Mouse (Mus musculus) CH12.LX (cell line): ENCODE measurements at regions not wholly inside any gene's neighbourhood (a gene's known extent, or its start where the extent isn't known, plus 50 kb on each side); places are given as distances from the start of the nearest gene placed in this dataset.

ENCODE experiments used
- DNase-seq: peaks from one replicate; pipeline ENCODE4 v3.0.0-alpha.2; 2013; ENCODE audit errors: extremely low read depth
- H3K27ac ChIP-seq: 2 replicates; pipeline ENCODE4 v1.5.1; 2012; ENCODE audit warnings: low read depth, mild to moderate bottlenecking, control low read depth, moderate library complexity; ENCODE audit not compliant: insufficient read depth
- H3K27me3 ChIP-seq: replicated peaks from 2 replicates; pipeline ENCODE3; 2012; ENCODE audit warnings: inconsistent platforms
- H3K36me3 ChIP-seq, 2 experiments: replicated peaks in 1 of 2; 2 replicates each; pipeline versions ENCODE3 to v1.6.1; 2012; ENCODE audit warnings: inconsistent platforms in 1 of 2, low read length in 1 of 2, mild to moderate bottlenecking in 1 of 2, mixed read lengths in 1 of 2, moderate library complexity in 1 of 2; ENCODE audit not compliant: control insufficient read depth in 1 of 2, insufficient read depth in 1 of 2
- H3K4me1 ChIP-seq, 2 experiments: 2 replicates each; pipeline ENCODE4 v1.6.1; 2012; ENCODE audit warnings: inconsistent platforms in 1 of 2, moderate library complexity in 1 of 2; ENCODE audit not compliant: insufficient read depth in 2 of 2, control insufficient read depth in 1 of 2
- H3K4me2 ChIP-seq: 2 replicates; pipeline ENCODE4 v1.6.1; 2012; ENCODE audit warnings: low read depth, mild to moderate bottlenecking, control low read depth; ENCODE audit not compliant: poor library complexity, insufficient read depth, severe bottlenecking
- H3K4me3 ChIP-seq, 3 experiments: fragments of 150-350 bp in 1 of 3; sonication (generic) in 1 of 3; replicated peaks in 1 of 3; 2 replicates each; pipeline versions ENCODE3 to v1.5.1; 2011 to 2012; ENCODE audit warnings: low read depth in 2 of 3, low read length in 2 of 3, mild to moderate bottlenecking in 2 of 3, moderate library complexity in 2 of 3, control low read depth in 1 of 3, improper control_type of control experiment in 1 of 3, inconsistent platforms in 1 of 3, mixed read lengths in 1 of 3; ENCODE audit not compliant: poor library complexity in 1 of 3
- H3K79me2 ChIP-seq: replicated peaks from 2 replicates; pipeline ENCODE4 v1.6.1; 2012; ENCODE audit warnings: mild to moderate bottlenecking, moderate library complexity; ENCODE audit not compliant: control insufficient read depth, poor library complexity, insufficient read depth, severe bottlenecking; ENCODE audit errors: extremely low read depth
- H3K9ac ChIP-seq: 2 replicates; pipeline ENCODE4 v1.6.1; 2012; ENCODE audit warnings: low read depth, mild to moderate bottlenecking, control low read depth, moderate library complexity; ENCODE audit not compliant: insufficient read depth
- H3K9me3 ChIP-seq: replicated peaks from 2 replicates; pipeline ENCODE3; 2012; ENCODE audit warnings: low read length, inconsistent platforms, mixed read lengths
- CHD1 ChIP-seq: IDR thresholded peaks from 2 replicates; pipeline ENCODE4 v1.6.1; 2012; ENCODE audit warnings: low read depth, low read length, improper control_type of control experiment, inconsistent platforms
- CTCF ChIP-seq, 2 experiments: IDR thresholded peaks in 1 of 2; conservative IDR thresholded peaks in 1 of 2; 2 replicates each; pipeline ENCODE4 v1.5.1; 2011 to 2012; ENCODE audit warnings: low read depth in 2 of 2, low read length in 2 of 2, improper control_type of control experiment in 1 of 2, inconsistent platforms in 1 of 2, mild to moderate bottlenecking in 1 of 2, moderate library complexity in 1 of 2
- E2F4 ChIP-seq: IDR thresholded peaks from 2 replicates; pipeline ENCODE4 v1.6.1; 2011; ENCODE audit warnings: low read depth, low read length, improper control_type of control experiment; ENCODE audit not compliant: insufficient replicate concordance
- EP300 ChIP-seq: IDR thresholded peaks from 2 replicates; pipeline ENCODE4 v1.6.1; 2011; ENCODE audit warnings: low read length, improper control_type of control experiment
- ETS1 ChIP-seq: conservative IDR thresholded peaks from 2 replicates; pipeline ENCODE4 v1.6.1; 2012; ENCODE audit warnings: low read depth, mild to moderate bottlenecking, inconsistent platforms, low read length, improper control_type of control experiment, moderate library complexity
- GABPA ChIP-seq: IDR thresholded peaks from 2 replicates; pipeline ENCODE4 v1.6.1; 2012; ENCODE audit warnings: low read depth, low read length, improper control_type of control experiment, inconsistent platforms; ENCODE audit not compliant: insufficient replicate concordance
- HCFC1 ChIP-seq: IDR thresholded peaks from 2 replicates; pipeline ENCODE4 v1.6.1; 2012; ENCODE audit warnings: low read depth, mild to moderate bottlenecking, inconsistent platforms, low read length, improper control_type of control experiment
- IRF4 ChIP-seq: IDR thresholded peaks from 2 replicates; pipeline ENCODE4 v1.6.1; 2014; ENCODE audit warnings: low read depth, mild to moderate bottlenecking, inconsistent platforms, low read length, improper control_type of control experiment
- JUN ChIP-seq: IDR thresholded peaks from 2 replicates; pipeline ENCODE4 v1.6.1; 2011; ENCODE audit warnings: low read depth, mild to moderate bottlenecking, low read length, improper control_type of control experiment, moderate library complexity; ENCODE audit not compliant: insufficient read depth
- JUND ChIP-seq: conservative IDR thresholded peaks from 2 replicates; pipeline ENCODE4 v1.6.1; 2011; ENCODE audit warnings: low read depth, low read length, improper control_type of control experiment
- MAFK ChIP-seq: IDR thresholded peaks from 2 replicates; pipeline ENCODE4 v1.6.1; 2011; ENCODE audit warnings: low read length, improper control_type of control experiment; ENCODE audit not compliant: insufficient replicate concordance
- MAX ChIP-seq: IDR thresholded peaks from 2 replicates; pipeline ENCODE4 v1.6.1; 2011; ENCODE audit warnings: low read length, improper control_type of control experiment
- MEF2A ChIP-seq: IDR thresholded peaks from 2 replicates; pipeline ENCODE4 v1.6.1; 2014; ENCODE audit warnings: low read depth, mild to moderate bottlenecking, inconsistent platforms, low read length, improper control_type of control experiment, borderline replicate concordance
- MYC ChIP-seq: IDR thresholded peaks from 2 replicates; pipeline ENCODE4 v1.6.1; 2011; ENCODE audit warnings: low read depth, mild to moderate bottlenecking, improper control_type of control experiment, low read length
- NELFE ChIP-seq: IDR thresholded peaks from 2 replicates; pipeline ENCODE4 v1.6.1; 2011; ENCODE audit warnings: low read depth, low read length, improper control_type of control experiment
- NRF1 ChIP-seq: IDR thresholded peaks from 2 replicates; pipeline ENCODE4 v1.6.1; 2014; ENCODE audit warnings: low read depth, mild to moderate bottlenecking, inconsistent platforms, low read length, improper control_type of control experiment, moderate library complexity
- PAX5 ChIP-seq: IDR thresholded peaks from 2 replicates; pipeline ENCODE4 v1.6.1; 2012; ENCODE audit warnings: low read length, inconsistent platforms, mixed read lengths
- POLR2A ChIP-seq: IDR thresholded peaks from 2 replicates; pipeline ENCODE4 v1.6.1; 2011; ENCODE audit warnings: low read depth, mild to moderate bottlenecking, improper control_type of control experiment, low read length
- POLR2AphosphoS2 ChIP-seq: IDR thresholded peaks from 2 replicates; pipeline ENCODE4 v1.6.1; 2011; ENCODE audit warnings: low read depth, low read length, improper control_type of control experiment
- RAD21 ChIP-seq: IDR thresholded peaks from 2 replicates; pipeline ENCODE4 v1.6.1; 2011; ENCODE audit warnings: low read depth, mild to moderate bottlenecking, low read length, improper control_type of control experiment, moderate library complexity
- RCOR1 ChIP-seq: conservative IDR thresholded peaks from 2 replicates; pipeline ENCODE4 v1.6.1; 2012; ENCODE audit warnings: low read depth, mild to moderate bottlenecking, inconsistent platforms, low read length, improper control_type of control experiment
- SIN3A ChIP-seq: IDR thresholded peaks from 2 replicates; pipeline ENCODE4 v1.6.1; 2012; ENCODE audit warnings: low read length, improper control_type of control experiment, inconsistent platforms
- TBP ChIP-seq: conservative IDR thresholded peaks from 2 replicates; pipeline ENCODE4 v1.6.1; 2011; ENCODE audit warnings: low read depth, low read length, improper control_type of control experiment
- TCF12 ChIP-seq: IDR thresholded peaks from 2 replicates; pipeline ENCODE4 v1.6.1; 2014; ENCODE audit warnings: low read depth, mild to moderate bottlenecking, inconsistent platforms, low read length, improper control_type of control experiment
- UBTF ChIP-seq: IDR thresholded peaks from 2 replicates; pipeline ENCODE4 v1.6.1; 2012; ENCODE audit warnings: low read depth, mild to moderate bottlenecking, inconsistent platforms, low read length, improper control_type of control experiment, moderate library complexity
- USF1 ChIP-seq: IDR thresholded peaks from 2 replicates; pipeline ENCODE4 v1.6.1; 2014; ENCODE audit warnings: low read depth, mild to moderate bottlenecking, inconsistent platforms, low read length, improper control_type of control experiment
- USF2 ChIP-seq: conservative IDR thresholded peaks from 2 replicates; pipeline ENCODE4 v1.6.1; 2011; ENCODE audit warnings: low read depth, low read length, improper control_type of control experiment
- ZC3H11A ChIP-seq: IDR thresholded peaks from 2 replicates; pipeline ENCODE4 v1.6.1; 2012; ENCODE audit warnings: low read depth, mild to moderate bottlenecking, inconsistent platforms, low read length, improper control_type of control experiment
- ZKSCAN1 ChIP-seq: IDR thresholded peaks from 2 replicates; pipeline ENCODE4 v1.6.1; 2012; ENCODE audit warnings: low read depth, inconsistent platforms, low read length, improper control_type of control experiment, borderline replicate concordance
- ZNF384 ChIP-seq: IDR thresholded peaks from 2 replicates; pipeline ENCODE4 v1.6.1; 2012; ENCODE audit warnings: low read depth, low read length, improper control_type of control experiment, inconsistent platforms
- dilution Hi-C: fragments of 300-500 bp; cut with MboI; formaldehyde crosslinking; loops from 2 replicates; pipeline ENCODE4 v1.14.3; 2020; ENCODE audit warnings: low sequenced_read_pairs; ENCODE audit not compliant: extremely low pct_unique_long_range_greater_than_20kb, extremely low pct_ligation_motif_present
- in situ Hi-C: fragments of 300-500 bp; cut with MboI; formaldehyde crosslinking; loops from 3 replicates; pipeline ENCODE4 v1.14.3; 2019; ENCODE audit warnings: low sequenced_read_pairs, low pct_ligation_motif_present, low pct_unique_long_range_greater_than_20kb, mixed read lengths

- Histone ChIP-seq H3K27me3 (peaks cover 1% of the 10 kb centered on the region), H3K4me1 (peaks cover 28 to 50% of the 10 kb centered on the region in 2 experiments), H3K4me2 (peak overlapping the region; percentile 47), H3K27ac (peak overlapping the region; percentile 94), H3K4me3 (no peak overlapping the region), H3K9ac (peak overlapping the region; percentile 67), H3K9me3 (no peaks in the 10 kb centered on the region), H3K36me3 (no peaks in the 10 kb centered on the region), H3K79me2 (no peaks in the 10 kb centered on the region)
- DNase-seq = no peak
- in situ Hi-C loops (loop anchor here (25.0 kb wide), 1 partner anchor 193 kb away; the partner anchor contains the start of gene Trp63), dilution Hi-C loops (no loop called here)
- TF ChIP-seq EP300 (peak; percentile 71), ETS1 (no peak), TCF12 (0 out of 2 replicates have a peak, but pooled peaks have one; percentile 13), ZNF384 (peak; percentile 94), POLR2AphosphoS2 (no peak), RCOR1 (no peak), E2F4 (no peak), IRF4 (no peak), ZKSCAN1 (no peak), CTCF (conservative IDR thresholded peaks at IDR 0.05 in 1 of 2, IDR thresholded peaks at IDR 0.05 in 1 of 2; ENCODE audit: low read depth in 2 of 2, low read length in 2 of 2) (no peak), MAX (no peak), NRF1 (no peak), ZC3H11A (no peak), USF1 (no peak), JUND (no peak)
Observed at GRCm38 (mm10) chr16:25494153-25494552, 189.4 kb upstream of the Trp63 start.

GRCm38 (mm10) chr16:25495586-25496196 is 187.9 kb upstream of the Trp63 start:
- Histone ChIP-seq H3K27me3 (peaks cover 1% of the 10 kb centered on the region), H3K9me3 (no peaks in the 10 kb centered on the region), H3K36me3 (no peaks in the 10 kb centered on the region), H3K79me2 (no peaks in the 10 kb centered on the region), H3K9ac (peak overlapping the region; percentile 66), H3K4me2 (peak overlapping the region; percentile 94), H3K4me3 (peak overlapping the region in 1 of 3 experiments; percentile 9), H3K27ac (peak overlapping the region; percentile 97), H3K4me1 (peaks cover 28 to 50% of the 10 kb centered on the region in 2 experiments)
- in situ Hi-C loops = loop anchor here (5.0 to 25.0 kb wide), 2 partner anchors 52 to 192 kb away; partner anchors contain the start of gene Trp63
- DNase-seq = peak; percentile 74
- dilution Hi-C loops = no loop called here
- TF ChIP-seq NELFE = 0 out of 2 replicates have a peak, but pooled peaks have one; percentile 9
- 0 out of 2 replicates have a peak, but pooled peaks have one; percentile 18 for TF ChIP-seq CHD1
- TF ChIP-seq USF2 = no peak; the same call in 1 of the 2 replicates
- TF ChIP-seq USF1 = peak; percentile 33
- TF ChIP-seq POLR2A = no peak
- peak; percentile 60 for TF ChIP-seq TBP
- TF ChIP-seq MYC = peak; percentile 82; the same call in 1 of the 2 replicates
- TF ChIP-seq GABPA = no peak
- TF ChIP-seq SIN3A = peak; percentile 78
- no peak for TF ChIP-seq NRF1
- TF ChIP-seq MAFK = peak; percentile 91
- no peak; the same call in 1 of the 2 replicates for TF ChIP-seq RCOR1
- TF ChIP-seq HCFC1 = 0 out of 2 replicates have a peak, but pooled peaks have one; percentile 10
- no peak for TF ChIP-seq UBTF
- peak; percentile 68; the same call in 1 of the 2 replicates for TF ChIP-seq MAX
- TF ChIP-seq E2F4 = no peak
- TF ChIP-seq ZNF384 = peak; percentile 93
- peak; percentile 83 for TF ChIP-seq JUN
- TF ChIP-seq MEF2A = peak; percentile 98
- no peak for TF ChIP-seq POLR2AphosphoS2
- TF ChIP-seq CTCF (conservative IDR thresholded peaks at IDR 0.05 in 1 of 2, IDR thresholded peaks at IDR 0.05 in 1 of 2; ENCODE audit: low read depth in 2 of 2, low read length in 2 of 2) = no peak
- TF ChIP-seq TCF12 = peak; percentile 94
- TF ChIP-seq PAX5 = no peak
- TF ChIP-seq RAD21 = peak; percentile 24
- TF ChIP-seq EP300 = peak; percentile 99
